Mouse (Mus musculus) neural tube, embryonic 10.5 days (tissue): ENCODE results near the gene Adra1b.

Experiments used
- DNase-seq: peaks from one replicate; pipeline ENCODE4 v3.0.0-alpha.2; 2017; ENCODE audit warnings: low spot score; ENCODE audit errors: extremely low spot score

The Adra1b gene

GRCm38 (mm10) chr11:43901051-43901654, at the start of gene Adra1b:
Gene Adra1b, minus strand, starts transcription at chr11:43901210.
- no peak for DNase-seq

- no peak for DNase-seq
Observed at GRCm38 (mm10) chr11:43950274-43950673, 49.3 kb upstream of the Adra1b start.

GRCm38 (mm10) chr11:43943781-43944180, 42.8 kb upstream of the Adra1b start:
- no peak for DNase-seq

GRCm38 (mm10) chr11:43943167-43943566, 42.2 kb upstream of the Adra1b start:
- DNase-seq: no peak

- DNase-seq: no peak
Observed at GRCm38 (mm10) chr11:43940501-43941202, 39.6 kb upstream of the Adra1b start.

GRCm38 (mm10) chr11:43936023-43936422, 35.0 kb upstream of the Adra1b start:
- no peak for DNase-seq

GRCm38 (mm10) chr11:43933480-43933879, 32.5 kb upstream of the Adra1b start:
- DNase-seq: no peak

- DNase-seq: no peak
Observed at GRCm38 (mm10) chr11:43933000-43933399, 32.0 kb upstream of the Adra1b start.

GRCm38 (mm10) chr11:43930191-43930590, 29.2 kb upstream of the Adra1b start:
- no peak for DNase-seq

- no peak for DNase-seq
Observed at GRCm38 (mm10) chr11:43929706-43930105, 28.7 kb upstream of the Adra1b start.

GRCm38 (mm10) chr11:43929178-43929577, 28.2 kb upstream of the Adra1b start:
- no peak for DNase-seq

GRCm38 (mm10) chr11:43927133-43927815, 26.3 kb upstream of the Adra1b start:
- no peak for DNase-seq

GRCm38 (mm10) chr11:43926163-43926562, 25.2 kb upstream of the Adra1b start:
- DNase-seq: no peak

- DNase-seq: no peak
Observed at GRCm38 (mm10) chr11:43925584-43925983, 24.6 kb upstream of the Adra1b start.

GRCm38 (mm10) chr11:43921701-43922100, 20.7 kb upstream of the Adra1b start:
- DNase-seq: no peak

GRCm38 (mm10) chr11:43919492-43920055, 18.6 kb upstream of the Adra1b start:
- no peak for DNase-seq

GRCm38 (mm10) chr11:43914552-43915447, 13.8 kb upstream of the Adra1b start:
- DNase-seq: no peak

- no peak for DNase-seq
Observed at GRCm38 (mm10) chr11:43912136-43912888, 11.3 kb upstream of the Adra1b start.

- DNase-seq: no peak
Observed at GRCm38 (mm10) chr11:43911646-43912045, 10.6 kb upstream of the Adra1b start.

GRCm38 (mm10) chr11:43903351-43903750, 2.3 kb upstream of the Adra1b start:
- no peak for DNase-seq
